Comparison of ENCODE assay signal across 24 mouse cellular contexts in the genomic region with DNA sequence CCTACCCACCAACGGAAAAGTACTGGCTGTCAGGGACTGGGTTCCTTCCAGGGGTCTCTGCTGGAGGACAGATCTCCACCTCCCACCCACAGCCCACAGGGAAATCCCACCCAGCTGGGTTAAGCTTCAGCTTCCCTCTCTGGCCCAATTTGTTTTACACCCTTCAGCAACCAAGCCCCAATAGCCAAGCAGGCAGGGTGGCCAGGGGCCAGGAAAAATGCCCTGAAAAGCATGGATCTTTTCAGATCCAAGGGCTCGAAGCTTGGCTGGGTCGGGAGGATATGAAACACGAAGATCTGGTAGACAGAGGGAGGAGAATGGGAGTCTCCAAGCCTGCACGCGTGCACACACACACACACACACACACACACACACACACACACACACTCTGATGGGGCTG.
"Had no signal": no experiment of that assay in that cellular context is flagged by ENCODE, and none has a peak within 500 bp of the region (broad histone marks: within the 10 kb centered on the region; RNA-seq: fewer than 3 reads in every experiment).

No protein-coding gene starts in this region.

- H3K27me3 ChIP-seq: kidney, embryonic 15.5 days; liver, embryonic 12.5 days; liver, embryonic 15.5 days; lung, embryonic 15.5 days; megakaryocyte, embryonic 14.5 days; midbrain, embryonic 13.5 days; stomach, embryonic 15.5 days had no signal

- ATAC-seq: liver, embryonic 12.5 days; midbrain, embryonic 13.5 days; midbrain, embryonic 16.5 days had no signal

- H3K36me3 ChIP-seq: kidney, embryonic 15.5 days; liver, embryonic 12.5 days; liver, embryonic 15.5 days; lung, embryonic 15.5 days; midbrain, embryonic 10.5 days; midbrain, embryonic 13.5 days; stomach, embryonic 15.5 days had no signal

- H3K9me3 ChIP-seq: kidney, embryonic 15.5 days; liver, embryonic 12.5 days; liver, embryonic 15.5 days; lung, embryonic 15.5 days; midbrain, embryonic 10.5 days; midbrain, embryonic 13.5 days; stomach, embryonic 15.5 days had no signal

- H3K9ac ChIP-seq: kidney, embryonic 15.5 days; liver, embryonic 12.5 days; liver, embryonic 15.5 days; lung, embryonic 15.5 days; midbrain, embryonic 13.5 days; stomach, embryonic 15.5 days had no signal

- DNase-seq: kidney, adult 8-10 months; kidney, postnatal 14 days; kidney, postnatal 4 days; layer of hippocampus, adult 9-11 months; layer of hippocampus, postnatal 36 days; liver; lung, adult 18-20 months; lung, postnatal 10 days; lung, postnatal 36 days; right cerebral cortex, adult 18-20 months; right cerebral cortex, postnatal 14 days; right cerebral cortex, postnatal 4 days; spleen, adult 18-20 months; thymus, postnatal 25 days had no signal

- H3K27ac ChIP-seq: kidney, embryonic 15.5 days; left cerebral cortex, adult 2 months; liver, embryonic 12.5 days; liver, embryonic 15.5 days; lung, embryonic 15.5 days; midbrain, embryonic 10.5 days; midbrain, embryonic 13.5 days; stomach, embryonic 15.5 days had no signal

- H3K4me3 ChIP-seq: kidney, embryonic 15.5 days; left cerebral cortex, adult 2 months; liver, embryonic 12.5 days; liver, embryonic 15.5 days; lung, embryonic 15.5 days; megakaryocyte, embryonic 14.5 days; midbrain, embryonic 10.5 days; midbrain, embryonic 13.5 days; stomach, embryonic 15.5 days had no signal

- H3K4me1 ChIP-seq: megakaryocyte, embryonic 14.5 days had no signal

- H3K4me2 ChIP-seq: kidney, embryonic 15.5 days; liver, embryonic 12.5 days; liver, embryonic 15.5 days; lung, embryonic 15.5 days; midbrain, embryonic 13.5 days; stomach, embryonic 15.5 days had no signal
